Mouse (Mus musculus) thymus, adult 2 months (tissue): Measurements from ENCODE around the gene Dnm3.

Experiments used
- CTCF ChIP-seq: fragments of 200-500 bp; IDR thresholded peaks from 2 replicates; pipeline ENCODE4 v1.5.1; 2012; ENCODE audit warnings: mild to moderate bottlenecking, control low read depth, low read length, moderate library complexity, borderline replicate concordance; ENCODE audit not compliant: control insufficient read depth, poor library complexity, insufficient read depth; ENCODE audit errors: extremely low read depth
- POLR2A ChIP-seq: fragments of 200-500 bp; IDR thresholded peaks from 2 replicates; pipeline ENCODE4 v1.6.1; 2012; ENCODE audit warnings: mild to moderate bottlenecking, low read length, control low read depth, moderate library complexity; ENCODE audit not compliant: control insufficient read depth, poor library complexity, insufficient read depth; ENCODE audit errors: extremely low read depth

- TF ChIP-seq CTCF (no peak), POLR2A (no peak)
Observed at GRCm38 (mm10) chr1:162051710-162052109, 426.1 kb downstream of the Dnm3 start.
